Mouse (Mus musculus) kidney, postnatal 0 days (tissue): ENCODE measurements around the gene Gimap4. TPM values are rescaled to one million over a fixed set of nuclear protein-coding genes. Genes with fewer than 3 reads are reported as not detected.

ENCODE experiments used
- ATAC-seq: fragments of 200-750 bp; cut with Nextera tagmentation; replicated peaks from 2 replicates; pipeline ENCODE4 v1.8.0; 2017; ENCODE audit warnings: low read depth, moderate number of reproducible peaks, moderate TSS enrichment, moderate library complexity; ENCODE audit not compliant: low FRiP score
- DNase-seq: peaks from one replicate; pipeline ENCODE4 v3.0.0-alpha.2; 2016; ENCODE audit warnings: low spot score
- H3K27ac ChIP-seq: fragments of 300-500 bp; sonication (generic); 2 replicates; pipeline ENCODE4 v1.5.1; 2014; ENCODE audit warnings: mild to moderate bottlenecking
- H3K27me3 ChIP-seq: fragments of 300-500 bp; sonication (generic); 2 replicates; pipeline ENCODE4 v1.6.1; 2014; ENCODE audit warnings: low read length, mixed read lengths; ENCODE audit not compliant: insufficient read depth
- H3K36me3 ChIP-seq: fragments of 300-500 bp; sonication (generic); 2 replicates; pipeline ENCODE4 v1.6.1; 2014; ENCODE audit warnings: low read length, mixed read lengths; ENCODE audit not compliant: insufficient read depth
- H3K4me1 ChIP-seq: fragments of 300-500 bp; sonication (generic); replicated peaks from 2 replicates; pipeline ENCODE4 v1.6.1; 2014; ENCODE audit warnings: antibody characterized with exemption, low read length, mixed read lengths; ENCODE audit not compliant: insufficient read depth
- H3K4me2 ChIP-seq: fragments of 300-500 bp; sonication (generic); 2 replicates; pipeline ENCODE4 v1.6.1; 2014; ENCODE audit warnings: mild to moderate bottlenecking, low read length, moderate library complexity, mixed read lengths
- H3K4me3 ChIP-seq: fragments of 300-500 bp; sonication (generic); replicated peaks from 2 replicates; pipeline ENCODE4 v1.5.1; 2014; ENCODE audit warnings: low read depth, low read length
- H3K9ac ChIP-seq: fragments of 300-500 bp; sonication (generic); 2 replicates; pipeline ENCODE4 v1.6.1; 2014; ENCODE audit warnings: low read depth, low read length
- H3K9me3 ChIP-seq: fragments of 300-500 bp; sonication (generic); replicated peaks from 2 replicates; pipeline ENCODE4 v1.6.1; 2016; ENCODE audit warnings: low read length, inconsistent platforms, mixed read lengths
- CTCF ChIP-seq: IDR thresholded peaks from 2 replicates; pipeline ENCODE4 v1.5.1; 2016; ENCODE audit warnings: antibody characterized with exemption, low read depth, mild to moderate bottlenecking, moderate library complexity
- WGBS: fragments of 180-500 bp; shearing (Covaris S2); extraction: QIAGEN DNeasy Blood & Tissue Kit; methylation state at CpG from one replicate; pipeline ENCODE4 v1.1.7; 2014; 5-methylcytosine and 5-hydroxymethylcytosine counted together
- polyA plus RNA-seq: library from polyadenylated mRNA; unstranded; fragments of >200 nt; fragmentation: Nextera tagmentation; extraction: Ambion mirVana; gene quantifications from 2 replicates; pipeline ENCODE4 v1.2.1, GENCODE M21; 2015

Gimap4 gene
- 71.3 and 75.4 TPM in 2 replicates for polyA plus RNA-seq

GRCm38 (mm10) chr6:48684319-48684718, at the start of gene Gimap4:
Gene Gimap4 (plus strand): TSS chr6:48684549.
- Histone ChIP-seq H3K27ac (peak within 1 kb of the TSS; percentile 56), H3K4me3 (peak within 1 kb of the TSS; percentile 9; the same call in 1 of the 2 replicates), H3K4me1 (no peaks in the 10 kb centered on the region), H3K27me3 (no peaks in the 10 kb centered on the region), H3K9ac (0 out of 2 replicates have a peak within 1 kb of the TSS, but pooled peaks have one; percentile 14), H3K9me3 (no peaks in the 10 kb centered on the region), H3K4me2 (peak within 1 kb of the TSS; percentile 35), H3K36me3 (no peaks in the 10 kb centered on the region)
- TF ChIP-seq CTCF = no peak
- WGBS = 50% methylated on average over 5 of the region's 5 CpGs
- ATAC-seq (no peak), DNase-seq (no peak)

GRCm38 (mm10) chr6:48635105-48635504, 49.2 kb upstream of the Gimap4 start:
- H3K4me2 ChIP-seq = no peak overlapping the region
- no peak overlapping the region for H3K4me3 ChIP-seq
- 78% methylated on average over 2 of the region's 2 CpGs for WGBS
- H3K27me3 ChIP-seq = no peaks in the 10 kb centered on the region
- DNase-seq (no peak), ATAC-seq (no peak)
- H3K9ac ChIP-seq = no peak overlapping the region
- no peaks in the 10 kb centered on the region for H3K4me1 ChIP-seq
- no peak for TF ChIP-seq CTCF
- H3K36me3 ChIP-seq = no peaks in the 10 kb centered on the region
- no peak overlapping the region for H3K27ac ChIP-seq
- no peaks in the 10 kb centered on the region for H3K9me3 ChIP-seq

GRCm38 (mm10) chr6:48636515-48636914, 47.8 kb upstream of the Gimap4 start:
- H3K36me3 ChIP-seq = no peaks in the 10 kb centered on the region
- H3K9ac ChIP-seq = no peak overlapping the region
- H3K27me3 ChIP-seq = no peaks in the 10 kb centered on the region
- H3K4me1 ChIP-seq = no peaks in the 10 kb centered on the region
- H3K4me3 ChIP-seq = no peak overlapping the region
- H3K4me2 ChIP-seq = no peak overlapping the region
- no peaks in the 10 kb centered on the region for H3K9me3 ChIP-seq
- WGBS = 68% methylated on average over 6 of the region's 6 CpGs
- ATAC-seq (no peak), DNase-seq (no peak)
- no peak overlapping the region for H3K27ac ChIP-seq
- no peak for TF ChIP-seq CTCF

GRCm38 (mm10) chr6:48637811-48638500, 46.4 kb upstream of the Gimap4 start:
- Histone ChIP-seq H3K9ac (no peak overlapping the region), H3K27me3 (no peaks in the 10 kb centered on the region), H3K4me2 (no peak overlapping the region), H3K27ac (no peak overlapping the region), H3K36me3 (no peaks in the 10 kb centered on the region), H3K9me3 (no peaks in the 10 kb centered on the region), H3K4me1 (no peaks in the 10 kb centered on the region), H3K4me3 (no peak overlapping the region)
- ATAC-seq = no peak
- no peak for TF ChIP-seq CTCF
- no peak for DNase-seq
- 57% methylated on average over 6 of the region's 6 CpGs for WGBS

GRCm38 (mm10) chr6:48638553-48638952, 45.8 kb upstream of the Gimap4 start:
- no peaks in the 10 kb centered on the region for H3K4me1 ChIP-seq
- 58% methylated on average over 2 of the region's 2 CpGs for WGBS

GRCm38 (mm10) chr6:48641391-48641790, 43.0 kb upstream of the Gimap4 start:
- no peaks in the 10 kb centered on the region for H3K9me3 ChIP-seq
- H3K36me3 ChIP-seq = no peaks in the 10 kb centered on the region
- DNase-seq (no peak), ATAC-seq (no peak)
- TF ChIP-seq CTCF = no peak
- 68% methylated on average over 6 of the region's 6 CpGs for WGBS
- H3K4me2 ChIP-seq = no peak overlapping the region
- no peak overlapping the region for H3K4me3 ChIP-seq
- H3K27ac ChIP-seq = no peak overlapping the region
- no peak overlapping the region for H3K9ac ChIP-seq
- no peaks in the 10 kb centered on the region for H3K27me3 ChIP-seq
- no peaks in the 10 kb centered on the region for H3K4me1 ChIP-seq

More at GRCm38 (mm10) chr6:48638553-48638952, 45.8 kb upstream of the Gimap4 start:
- DNase-seq (no peak), ATAC-seq (no peak)
- Histone ChIP-seq H3K27me3 (no peaks in the 10 kb centered on the region), H3K9ac (no peak overlapping the region), H3K27ac (no peak overlapping the region), H3K36me3 (no peaks in the 10 kb centered on the region), H3K4me3 (no peak overlapping the region), H3K9me3 (no peaks in the 10 kb centered on the region), H3K4me2 (no peak overlapping the region)
- TF ChIP-seq CTCF = no peak
